Mouse (Mus musculus): ENCODE measurements around the gene Aqp6. TPM values are rescaled to one million over a fixed set of nuclear protein-coding genes. Genes with fewer than 3 reads are reported as not detected.

Gene Aqp6
- total RNA-seq, 2 experiments from 2014 or later, result not detected

DNA sequence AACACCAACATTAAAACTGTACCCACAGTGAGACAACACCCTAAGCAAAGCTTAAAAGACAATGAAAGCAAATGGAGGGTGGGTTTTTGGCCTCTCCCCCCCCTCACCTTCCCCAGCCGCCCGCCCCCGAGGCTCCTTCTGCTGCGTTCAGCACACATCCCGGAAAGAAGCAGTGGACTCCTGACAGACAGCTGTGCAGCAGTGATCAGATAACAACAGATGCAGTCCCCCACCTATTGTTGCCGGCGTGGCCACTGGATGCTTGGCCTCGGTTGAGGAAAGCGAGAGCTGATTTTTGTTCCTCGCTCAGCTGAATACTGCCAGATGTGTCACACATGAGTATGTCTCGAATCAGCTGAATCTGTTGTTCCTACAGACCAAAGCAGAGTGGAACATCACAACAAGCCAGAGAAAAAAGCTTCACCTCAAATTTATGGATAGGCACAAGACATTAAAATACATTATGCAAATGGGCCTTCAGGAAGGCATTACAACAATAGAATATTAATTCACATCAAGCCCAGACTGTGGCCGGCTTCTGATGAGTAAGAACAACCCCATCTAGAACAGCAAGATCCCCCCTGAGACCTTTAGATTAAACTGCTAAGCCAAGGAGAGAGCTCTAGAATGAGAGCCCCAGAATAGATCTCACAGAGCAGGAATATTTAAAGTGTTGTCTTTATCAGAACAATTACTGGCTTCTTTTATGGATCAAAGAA, 36.4 kb downstream of the Aqp6 start:
- no peak for ATAC-seq (replicated peaks; ENCODE audit: low FRiP score, poor library complexity, severe bottlenecking)

GRCm38 (mm10) chr15:99638124-99638485, 36.9 kb downstream of the Aqp6 start:
- ATAC-seq (replicated peaks; ENCODE audit: low FRiP score, poor library complexity, severe bottlenecking), result no peak

- ATAC-seq (replicated peaks; ENCODE audit: low FRiP score, poor library complexity, severe bottlenecking), result no peak
These were observed 41.4 kb downstream of the Aqp6 start for GRCm38 (mm10) chr15:99642622-99643021.

DNA sequence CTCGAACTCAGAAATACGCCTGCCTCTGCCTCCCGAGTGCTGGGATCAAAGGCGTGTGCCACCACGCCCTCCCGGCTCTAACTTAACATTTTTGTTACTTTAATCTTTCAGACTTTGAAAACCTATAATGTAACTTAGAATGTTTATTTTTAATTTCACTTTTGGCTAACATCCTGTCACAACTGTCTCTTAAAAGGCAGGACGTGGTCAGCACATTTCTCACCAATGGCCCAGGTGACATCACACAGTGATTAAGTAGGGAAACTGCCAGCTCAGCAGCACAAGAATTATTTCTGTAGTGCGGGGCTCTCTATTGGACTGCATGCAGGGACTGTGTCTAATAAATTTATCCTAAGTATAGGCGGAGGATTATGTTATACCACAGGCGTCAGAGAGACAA, 42.6 kb downstream of the Aqp6 start:
- ATAC-seq (replicated peaks; ENCODE audit: low FRiP score, poor library complexity, severe bottlenecking), result no peak

GRCm38 (mm10) chr15:99644776-99645175, 43.6 kb downstream of the Aqp6 start:
- ATAC-seq (replicated peaks; ENCODE audit: low FRiP score, poor library complexity, severe bottlenecking), result no peak

DNA sequence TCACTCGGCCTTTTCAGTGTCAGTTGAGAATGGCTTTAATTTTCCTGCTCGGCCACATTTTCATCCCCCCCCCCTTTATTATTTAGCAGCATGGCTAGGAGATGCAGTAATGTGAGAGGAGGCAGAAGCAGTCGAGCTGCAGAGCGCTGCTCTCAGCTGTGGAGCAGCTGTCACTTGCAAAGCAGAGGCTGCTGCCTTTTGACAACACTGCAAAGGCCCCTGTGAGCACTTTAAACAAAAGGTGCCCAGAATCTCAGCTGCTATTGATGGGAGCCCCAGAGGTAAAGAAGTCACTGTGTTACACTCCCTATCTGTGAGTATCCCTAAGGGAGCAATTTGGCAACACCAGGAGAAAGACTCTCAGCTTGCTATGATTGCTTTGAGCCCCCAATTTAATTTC, 47.1 kb downstream of the Aqp6 start:
- no peak for ATAC-seq (replicated peaks; ENCODE audit: low FRiP score, poor library complexity, severe bottlenecking)

DNA sequence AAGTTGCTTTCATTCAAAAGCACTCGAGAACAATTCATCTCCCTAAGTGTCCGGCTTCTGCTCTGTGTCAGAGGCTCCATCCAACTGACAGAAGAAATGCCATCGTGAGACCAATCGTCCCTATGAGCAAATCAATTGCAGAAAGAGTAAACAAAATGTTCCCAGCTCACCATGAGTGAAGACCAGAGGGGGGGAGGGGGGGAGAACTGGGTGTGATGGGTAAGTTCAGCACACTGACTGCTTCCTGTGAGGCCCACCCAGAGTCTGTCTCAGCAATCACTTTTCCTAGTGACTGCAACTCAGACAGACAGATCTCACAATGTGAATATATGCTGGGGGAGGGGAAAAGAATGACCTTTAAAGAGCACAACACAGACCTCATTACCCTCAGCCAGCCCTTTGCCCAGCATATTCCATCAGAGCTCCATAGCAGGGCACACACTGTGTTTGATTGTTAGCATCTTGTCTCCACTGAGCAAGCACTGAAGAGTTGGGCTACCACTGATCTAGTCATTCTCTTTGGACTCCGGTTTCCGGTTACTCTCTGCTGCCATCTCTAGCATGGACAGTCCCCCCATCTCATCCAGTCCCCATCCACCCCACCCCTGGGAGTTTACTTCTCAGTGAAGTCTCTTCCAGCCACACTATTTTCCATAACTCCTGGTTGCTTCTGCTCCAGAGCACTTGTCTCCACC, 48.0 kb downstream of the Aqp6 start:
- no peak for ATAC-seq (replicated peaks; ENCODE audit: low FRiP score, poor library complexity, severe bottlenecking)

DNA sequence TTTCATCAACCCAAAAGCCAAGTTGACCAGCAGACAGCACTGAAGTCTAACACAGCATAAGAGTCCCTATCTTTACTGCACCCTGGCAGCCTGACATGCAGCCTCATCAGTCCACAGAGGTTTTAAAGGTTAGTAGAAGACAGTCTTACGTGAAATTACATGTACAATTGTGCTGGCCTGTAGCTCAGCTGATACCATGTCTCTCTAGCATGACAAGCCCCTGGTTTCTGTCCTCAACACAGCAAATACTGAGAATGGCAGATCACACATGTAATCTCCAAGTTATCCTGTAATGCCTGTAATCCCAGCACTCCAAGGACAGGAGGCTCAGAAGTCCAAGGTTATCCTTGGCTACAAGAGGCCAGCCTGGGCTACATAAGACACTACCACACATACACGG, 49.1 kb downstream of the Aqp6 start:
- peak; percentile 32 for ATAC-seq (replicated peaks; ENCODE audit: low FRiP score, poor library complexity, severe bottlenecking)

- peak; percentile 95 for ATAC-seq (replicated peaks; ENCODE audit: low FRiP score, poor library complexity, severe bottlenecking)
These were observed 50.1 kb downstream of the Aqp6 start, which contains the start of gene Racgap1 for GRCm38 (mm10) chr15:99651163-99651872. Gene Racgap1, minus strand, starts transcription at chr15:99651656.

DNA sequence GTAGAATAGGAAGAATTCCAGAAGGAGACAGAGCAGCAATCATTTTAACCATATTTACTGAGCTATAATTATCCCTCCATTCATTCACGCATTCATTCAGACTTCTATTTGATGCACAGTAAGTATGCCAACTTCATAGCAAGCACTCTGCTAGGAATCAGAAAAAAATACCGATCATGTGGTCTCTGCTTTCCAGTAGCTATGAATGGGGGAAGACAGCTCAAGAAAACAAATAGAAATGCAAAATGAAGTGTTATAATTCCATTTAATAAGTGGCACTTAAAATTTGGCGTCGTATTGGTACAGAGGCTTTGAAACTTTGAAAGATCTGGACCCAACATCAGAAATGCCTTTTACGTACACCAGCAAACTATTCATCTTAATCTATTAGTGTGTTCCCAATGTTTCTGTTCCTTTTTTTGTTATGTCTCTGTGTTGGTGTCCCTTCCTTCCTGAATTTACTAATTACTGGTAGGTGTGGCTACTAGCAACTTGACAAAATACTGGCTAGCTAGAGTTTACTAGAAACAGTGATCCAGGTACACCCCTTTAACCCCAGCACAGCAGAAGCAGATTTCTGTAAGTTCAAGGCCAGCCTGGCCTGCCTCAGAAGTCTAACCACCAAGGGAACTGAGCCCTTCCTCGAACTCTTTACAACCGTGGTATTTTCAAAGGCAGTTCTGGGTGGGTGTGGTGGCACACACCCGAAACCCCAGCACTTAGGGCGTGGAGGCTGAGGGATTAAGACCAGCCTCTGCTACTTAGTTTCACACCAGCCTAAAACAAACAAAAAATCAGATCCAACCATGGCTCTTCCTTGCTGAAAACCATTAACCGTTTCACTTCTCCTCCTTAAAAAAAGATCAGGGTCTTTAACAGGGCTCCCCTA, 51.0 kb downstream of the Aqp6 start:
- ATAC-seq (replicated peaks; ENCODE audit: low FRiP score, poor library complexity, severe bottlenecking), result peak; percentile 51; the same call in 1 of the 2 replicates

DNA sequence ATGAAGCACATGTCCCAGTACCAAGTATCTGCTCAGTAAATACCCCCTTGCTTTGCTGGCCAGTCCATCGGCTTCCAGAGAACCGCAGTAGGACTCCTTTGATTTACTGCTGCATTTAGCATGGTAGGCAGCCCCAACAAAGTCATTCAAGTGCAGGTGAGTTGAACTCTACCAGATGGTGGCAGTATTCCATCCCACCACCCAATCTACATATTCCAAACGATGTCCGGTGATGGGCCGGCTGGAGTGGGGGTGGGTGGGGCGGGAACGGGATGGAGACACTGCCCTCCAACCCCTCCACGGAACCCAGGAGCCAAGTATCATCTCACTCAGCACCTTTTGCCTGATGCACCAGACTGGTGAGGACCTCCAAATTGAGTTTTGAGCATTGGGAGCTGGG, 52.1 kb downstream of the Aqp6 start:
- ATAC-seq (replicated peaks; ENCODE audit: low FRiP score, poor library complexity, severe bottlenecking), result no peak

DNA sequence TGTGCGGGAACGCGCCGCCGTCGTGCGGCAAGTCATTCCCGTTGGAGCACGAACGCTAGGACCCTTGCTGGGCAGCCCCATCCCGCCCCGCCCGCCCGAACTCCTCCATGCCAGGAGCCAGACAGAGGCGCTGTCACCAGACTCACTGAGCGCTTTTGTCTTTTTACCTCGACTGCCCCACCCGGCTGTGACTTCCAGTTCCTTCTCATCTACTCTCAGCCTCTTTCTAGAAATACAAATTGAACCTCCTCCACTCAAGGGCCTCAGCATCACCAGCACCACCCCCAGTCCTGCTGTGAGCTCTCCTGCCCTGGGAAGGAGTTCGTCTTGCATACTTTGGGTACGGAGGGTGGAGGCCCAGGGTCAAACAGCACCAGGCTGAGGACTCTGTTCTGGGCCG, 52.7 kb downstream of the Aqp6 start:
- ATAC-seq (replicated peaks; ENCODE audit: low FRiP score, poor library complexity, severe bottlenecking), result no peak

Other genes with a start within 250 kb of the Aqp6 start
- gene Fmnl3, start 230.9 kb upstream of the Aqp6 start, total RNA-seq (2015; ENCODE audit: low replicate concordance), result 1.2 and 3.6 TPM in 2 replicates
- gene Fmnl3, start 230.9 kb upstream of the Aqp6 start, total RNA-seq (2017; ENCODE audit: low replicate concordance), result 3.7 and 4.5 TPM in 2 replicates
- gene Tmbim6, start 208.5 kb upstream of the Aqp6 start, total RNA-seq (2015; ENCODE audit: low replicate concordance), result 275 and 339 TPM in 2 replicates
- gene Tmbim6, start 208.5 kb upstream of the Aqp6 start, total RNA-seq (2017; ENCODE audit: low replicate concordance), result 204 and 239 TPM in 2 replicates
- 1.5 TPM in 1 of 2 replicates, not detected in the other for gene Nckap5l, start 143.7 kb upstream of the Aqp6 start, total RNA-seq (2015; ENCODE audit: low replicate concordance)
- not detected in 2 replicates for gene Nckap5l, start 143.7 kb upstream of the Aqp6 start, total RNA-seq (2017; ENCODE audit: low replicate concordance)
- gene Bcdin3d, start 126.7 kb upstream of the Aqp6 start, total RNA-seq (2015; ENCODE audit: low replicate concordance), result not detected in 2 replicates
- gene Bcdin3d, start 126.7 kb upstream of the Aqp6 start, total RNA-seq (2017; ENCODE audit: low replicate concordance), result 0.98 and 2.1 TPM in 2 replicates
- not detected in 2 replicates for gene Faim2, start 73.2 kb upstream of the Aqp6 start, total RNA-seq (2015; ENCODE audit: low replicate concordance)
- gene Faim2, start 73.2 kb upstream of the Aqp6 start, total RNA-seq (2017; ENCODE audit: low replicate concordance), result 0.09 and 0.14 TPM in 2 replicates
- gene Aqp2, start 22.3 kb upstream of the Aqp6 start, total RNA-seq (2015; ENCODE audit: low replicate concordance), result not detected in 2 replicates
- gene Aqp2, start 22.3 kb upstream of the Aqp6 start, total RNA-seq (2017; ENCODE audit: low replicate concordance), result not detected in 2 replicates
- gene Aqp5, start 10.6 kb upstream of the Aqp6 start, total RNA-seq (2015; ENCODE audit: low replicate concordance), result not detected in 2 replicates
- not detected in 2 replicates for gene Aqp5, start 10.6 kb upstream of the Aqp6 start, total RNA-seq (2017; ENCODE audit: low replicate concordance)
- gene Racgap1, start 50.3 kb downstream of the Aqp6 start, total RNA-seq (2015; ENCODE audit: low replicate concordance), result 34.9 and 47.3 TPM in 2 replicates
- 39.6 and 46.4 TPM in 2 replicates for gene Racgap1, start 50.3 kb downstream of the Aqp6 start, total RNA-seq (2017; ENCODE audit: low replicate concordance)
- gene Asic1, start 69.0 kb downstream of the Aqp6 start, total RNA-seq (2015; ENCODE audit: low replicate concordance), result not detected in 2 replicates
- gene Asic1, start 69.0 kb downstream of the Aqp6 start, total RNA-seq (2017; ENCODE audit: low replicate concordance), result not detected in 2 replicates
- 4.8 and 13.3 TPM in 2 replicates for gene Smarcd1, start 100.7 kb downstream of the Aqp6 start, total RNA-seq (2015; ENCODE audit: low replicate concordance)
- gene Smarcd1, start 100.7 kb downstream of the Aqp6 start, total RNA-seq (2017; ENCODE audit: low replicate concordance), result 3.9 and 14.8 TPM in 2 replicates
- not detected in 2 replicates for gene Gm17349, start 104.1 kb downstream of the Aqp6 start, total RNA-seq (2015; ENCODE audit: low replicate concordance)
- not detected in 2 replicates for gene Gm17349, start 104.1 kb downstream of the Aqp6 start, total RNA-seq (2017; ENCODE audit: low replicate concordance)
- 0.19 and 0.63 TPM in 2 replicates for gene Gpd1, start 116.1 kb downstream of the Aqp6 start, total RNA-seq (2015; ENCODE audit: low replicate concordance)
- gene Gpd1, start 116.1 kb downstream of the Aqp6 start, total RNA-seq (2017; ENCODE audit: low replicate concordance), result 2.1 and 3.6 TPM in 2 replicates
- 10.4 and 15.3 TPM in 2 replicates for gene Cox14, start 124.2 kb downstream of the Aqp6 start, total RNA-seq (2015; ENCODE audit: low replicate concordance)
- 5.6 and 9.1 TPM in 2 replicates for gene Cox14, start 124.2 kb downstream of the Aqp6 start, total RNA-seq (2017; ENCODE audit: low replicate concordance)
- 9.2 and 11.3 TPM in 2 replicates for gene Cers5, start 171.5 kb downstream of the Aqp6 start, total RNA-seq (2015; ENCODE audit: low replicate concordance)
- gene Cers5, start 171.5 kb downstream of the Aqp6 start, total RNA-seq (2017; ENCODE audit: low replicate concordance), result 1.4 and 5.9 TPM in 2 replicates

Measured in erythroblast, adult 5-6 weeks (primary cell).